Mouse (Mus musculus) splenic B cell, adult 2 months (primary cell): ENCODE measurements at regions not wholly inside any gene's neighbourhood (a gene's known extent, or its start where the extent isn't known, plus 50 kb on each side); places are given as distances from the start of the nearest gene placed in this dataset.
A peak's percentile ranks its signal among the peaks of the same experiment; 100 is the strongest.

ENCODE experiments used
- DNase-seq: peaks from one replicate; pipeline ENCODE4 v3.0.0-alpha.2; 2011; ENCODE audit warnings: low read depth, low spot score
- H3K27me3 ChIP-seq: 2 replicates; pipeline ENCODE4 v1.6.1; 2012; ENCODE audit warnings: mild to moderate bottlenecking, low read length, moderate library complexity, mixed read lengths; ENCODE audit not compliant: control insufficient read depth, poor library complexity, insufficient read depth, severe bottlenecking
- H3K36me3 ChIP-seq: 2 replicates; pipeline ENCODE4 v1.6.1; 2012; ENCODE audit warnings: mild to moderate bottlenecking, low read length, moderate library complexity, mixed read lengths; ENCODE audit not compliant: control insufficient read depth, poor library complexity, insufficient read depth, severe bottlenecking

- H3K36me3 ChIP-seq, result no peaks in the 10 kb centered on the region
- no peak for DNase-seq
- H3K27me3 ChIP-seq, result no peaks in the 10 kb centered on the region
Observed at GRCm38 (mm10) chr9:97173230-97173951, 62.4 kb upstream of the Slc25a36 start.

GRCm38 (mm10) chr9:97172075-97172474, 61.1 kb upstream of the Slc25a36 start:
- peak; percentile 64 for DNase-seq
- H3K27me3 ChIP-seq, result no peaks in the 10 kb centered on the region

GRCm38 (mm10) chr9:97171484-97171883, 60.5 kb upstream of the Slc25a36 start:
- H3K27me3 ChIP-seq, result no peaks in the 10 kb centered on the region
- H3K36me3 ChIP-seq, result no peaks in the 10 kb centered on the region
- DNase-seq, result no peak

More at GRCm38 (mm10) chr9:97172075-97172474, 61.1 kb upstream of the Slc25a36 start:
- H3K36me3 ChIP-seq, result no peaks in the 10 kb centered on the region

- no peak for DNase-seq
- no peaks in the 10 kb centered on the region for H3K27me3 ChIP-seq
- no peaks in the 10 kb centered on the region for H3K36me3 ChIP-seq
Observed at GRCm38 (mm10) chr9:97170836-97171235, 59.9 kb upstream of the Slc25a36 start.

DNA sequence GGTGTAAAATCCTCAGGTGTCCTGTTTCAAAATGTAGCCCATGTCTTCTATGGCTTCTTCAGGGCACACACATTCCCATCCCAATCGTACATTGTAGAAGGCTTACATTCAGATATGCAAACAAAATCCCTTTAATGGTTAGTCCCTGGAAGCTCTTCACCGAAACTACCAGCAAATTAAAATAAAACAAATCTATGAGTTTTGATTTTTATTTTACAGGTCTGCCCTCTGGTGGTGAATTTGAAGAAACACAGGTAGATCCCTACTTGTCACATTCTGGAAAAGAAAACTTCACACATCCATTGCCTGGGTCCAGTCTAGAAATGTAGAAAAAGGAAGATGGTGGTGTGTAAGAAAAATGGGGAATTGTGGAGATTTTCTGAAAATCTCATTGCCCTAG, 51.5 kb upstream of the Slc25a36 start:
- Histone ChIP-seq H3K36me3 (no peaks in the 10 kb centered on the region), H3K27me3 (no peaks in the 10 kb centered on the region)
- peak; percentile 18 for DNase-seq
